Mouse (Mus musculus) T-helper 1 cell (primary cell): ENCODE measurements at regions not wholly inside any gene's neighbourhood (a gene's known extent, or its start where the extent isn't known, plus 50 kb on each side); places are given as distances from the start of the nearest gene placed in this dataset.

ENCODE experiments used
- in situ Hi-C: fragments of 300-600 bp; cut with MboI, MseI; formaldehyde crosslinking; loops from one replicate; pipeline ENCODE4 v1.15.1; 2025; ENCODE audit warnings: high pct_unique_total_duplicates

DNA sequence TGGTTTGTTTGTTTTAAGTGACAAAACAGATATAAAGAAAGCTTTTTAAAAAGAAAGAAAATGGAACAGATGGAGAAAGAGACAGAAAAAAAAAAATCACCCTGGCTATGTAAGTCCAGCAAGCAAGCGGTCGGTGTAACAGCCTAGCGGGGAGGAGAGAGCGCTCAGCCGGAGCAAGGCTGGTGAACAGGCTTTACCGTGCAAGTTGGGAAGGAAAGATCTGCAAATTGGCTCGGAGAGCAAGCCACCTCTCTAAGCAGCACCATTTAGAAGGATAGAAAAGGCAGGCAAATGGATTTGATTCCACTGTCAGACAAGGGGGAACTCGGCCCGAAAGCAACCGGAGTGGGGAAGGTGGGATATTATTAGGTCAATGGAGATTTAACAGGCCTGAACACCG, 59.9 kb upstream of the Ppp2r5c start:
- in situ Hi-C loops: no loop called here

DNA sequence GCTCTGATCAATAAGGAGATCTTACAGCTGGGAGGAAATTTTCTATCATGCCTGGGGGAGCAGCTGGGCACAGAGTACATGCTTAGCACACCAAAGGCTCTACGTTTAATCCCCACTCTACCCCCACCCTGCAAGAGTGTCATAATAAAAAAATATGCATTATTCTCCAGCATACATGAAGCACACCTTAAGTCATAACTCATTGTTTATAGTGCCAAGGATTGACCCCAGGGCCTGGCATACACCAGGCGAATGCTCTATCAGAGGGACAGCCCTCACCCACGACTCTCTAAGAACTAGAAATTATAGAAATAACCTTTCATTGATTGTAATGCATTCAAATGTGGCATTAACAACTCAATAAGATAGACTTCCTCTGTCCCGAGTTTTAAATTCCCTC, 59.4 kb upstream of the Ppp2r5c start:
- in situ Hi-C loops: no loop called here

DNA sequence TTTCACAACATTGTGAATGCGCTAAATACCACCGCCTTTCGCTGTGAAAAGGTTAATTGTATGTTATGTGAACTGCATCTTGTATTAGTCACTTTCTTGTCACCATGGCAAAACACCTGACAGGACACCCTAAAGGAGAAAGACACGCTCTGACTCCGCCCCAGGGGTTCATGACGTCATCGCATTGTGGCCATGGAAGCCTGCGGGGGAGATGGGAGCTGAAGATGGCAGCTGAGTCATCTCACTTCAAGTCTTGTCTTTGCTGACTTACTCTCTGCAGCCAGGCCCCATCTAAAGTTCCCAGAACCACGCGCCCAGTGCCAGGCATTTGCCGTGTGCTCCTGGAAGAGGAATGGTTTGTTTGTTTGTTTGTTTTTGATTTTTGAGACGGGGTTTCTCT, 57.5 kb upstream of the Ppp2r5c start:
- in situ Hi-C loops: no loop called here

DNA sequence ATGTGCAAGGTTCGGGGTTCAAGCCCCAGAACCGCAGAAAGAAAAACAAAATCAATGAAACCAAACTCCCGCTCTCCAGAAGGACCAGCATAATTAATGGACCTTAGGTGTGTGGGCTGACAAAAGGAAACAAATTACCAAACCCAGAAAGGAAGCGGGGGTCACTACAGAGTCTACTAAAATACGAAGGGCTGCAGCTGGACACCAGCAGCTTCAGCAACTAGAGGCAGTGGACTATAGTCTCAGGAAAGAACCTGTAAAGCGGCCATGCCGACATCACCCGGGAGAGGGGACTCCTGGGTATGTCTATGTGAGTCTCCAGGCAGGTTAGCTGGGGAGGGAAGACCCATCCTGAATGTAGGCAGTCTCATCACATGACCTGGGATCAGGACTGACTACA, 55.5 kb upstream of the Ppp2r5c start:
- in situ Hi-C loops: loop anchor here (5.0 kb wide), 1 partner anchor 949 kb away; no protein-coding TSS in a partner anchor

DNA sequence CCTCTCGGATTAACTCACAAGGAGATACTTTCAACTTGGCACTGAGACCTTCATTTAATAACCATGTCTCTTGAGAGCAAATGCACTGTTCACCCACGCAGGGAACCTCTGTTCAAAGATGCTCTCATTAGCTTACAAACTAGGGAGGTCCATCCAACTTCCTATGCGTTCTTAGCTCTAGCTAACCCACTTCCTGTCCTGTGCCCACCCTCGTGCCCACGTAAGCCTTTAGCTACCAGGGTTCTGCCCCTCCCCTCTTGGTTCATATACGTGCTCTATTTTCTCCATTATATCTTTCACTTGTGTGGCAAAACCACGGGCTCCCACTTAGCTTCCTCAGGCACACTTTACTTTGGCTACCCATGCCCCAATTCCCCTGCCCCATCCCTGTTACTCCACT, 53.4 kb upstream of the Ppp2r5c start:
- in situ Hi-C loops: loop anchor here (5.0 kb wide), 1 partner anchor 951 kb away; no protein-coding TSS in a partner anchor
